Mouse (Mus musculus) forebrain, embryonic 13.5 days (tissue): ENCODE results near the gene Trmu. TPM values are rescaled to one million over a fixed set of nuclear protein-coding genes. Genes with fewer than 3 reads are reported as not detected.
A peak's percentile ranks its signal among the peaks of the same experiment; 100 is the strongest.

Experiments
- ATAC-seq: fragments of 200-750 bp; cut with Nextera tagmentation; 2 replicates; pipeline ENCODE4 v1.8.0; 2017
- H3K27ac ChIP-seq: fragments of 300-500 bp; sonication (generic); 2 replicates; pipeline ENCODE4 v1.5.1; 2015; ENCODE audit warnings: inconsistent platforms, mild to moderate bottlenecking, moderate library complexity
- H3K27me3 ChIP-seq: fragments of 300-500 bp; sonication (generic); 2 replicates; pipeline ENCODE4 v1.6.1; 2015; ENCODE audit warnings: mild to moderate bottlenecking, inconsistent platforms
- H3K36me3 ChIP-seq: fragments of 300-500 bp; sonication (generic); 2 replicates; pipeline ENCODE4 v1.6.1; 2015; ENCODE audit warnings: mild to moderate bottlenecking, inconsistent platforms; ENCODE audit not compliant: poor library complexity, severe bottlenecking
- H3K4me1 ChIP-seq: fragments of 300-500 bp; sonication (generic); 2 replicates; pipeline ENCODE4 v1.6.1; 2015; ENCODE audit warnings: inconsistent platforms
- H3K4me2 ChIP-seq: fragments of 300-500 bp; sonication (generic); 2 replicates; pipeline ENCODE4 v1.6.1; 2015; ENCODE audit warnings: inconsistent platforms, mild to moderate bottlenecking, moderate library complexity
- H3K4me3 ChIP-seq: fragments of 300-500 bp; sonication (generic); 2 replicates; pipeline ENCODE4 v1.5.1; 2015; ENCODE audit warnings: mild to moderate bottlenecking, inconsistent platforms
- H3K9ac ChIP-seq: fragments of 300-500 bp; sonication (generic); 2 replicates; pipeline ENCODE4 v1.6.1; 2015; ENCODE audit warnings: mild to moderate bottlenecking, inconsistent platforms
- H3K9me3 ChIP-seq: fragments of 300-500 bp; sonication (generic); replicated peaks from 2 replicates; pipeline ENCODE4 v1.6.1; 2016; ENCODE audit warnings: inconsistent platforms
- WGBS: fragments of 180-500 bp; shearing (Covaris S2); methylation state at CpG from one replicate; pipeline ENCODE4 v1.1.7; 2015; 5-methylcytosine and 5-hydroxymethylcytosine counted together
- polyA plus RNA-seq: library from polyadenylated mRNA; unstranded; fragments of >200 nt; fragmentation: Nextera tagmentation; extraction: Ambion mirVana; gene quantifications from 2 replicates; pipeline ENCODE4 v1.2.1, GENCODE M21; 2015

Gene Trmu
- 45.2 and 53.2 TPM in 2 replicates for polyA plus RNA-seq

DNA sequence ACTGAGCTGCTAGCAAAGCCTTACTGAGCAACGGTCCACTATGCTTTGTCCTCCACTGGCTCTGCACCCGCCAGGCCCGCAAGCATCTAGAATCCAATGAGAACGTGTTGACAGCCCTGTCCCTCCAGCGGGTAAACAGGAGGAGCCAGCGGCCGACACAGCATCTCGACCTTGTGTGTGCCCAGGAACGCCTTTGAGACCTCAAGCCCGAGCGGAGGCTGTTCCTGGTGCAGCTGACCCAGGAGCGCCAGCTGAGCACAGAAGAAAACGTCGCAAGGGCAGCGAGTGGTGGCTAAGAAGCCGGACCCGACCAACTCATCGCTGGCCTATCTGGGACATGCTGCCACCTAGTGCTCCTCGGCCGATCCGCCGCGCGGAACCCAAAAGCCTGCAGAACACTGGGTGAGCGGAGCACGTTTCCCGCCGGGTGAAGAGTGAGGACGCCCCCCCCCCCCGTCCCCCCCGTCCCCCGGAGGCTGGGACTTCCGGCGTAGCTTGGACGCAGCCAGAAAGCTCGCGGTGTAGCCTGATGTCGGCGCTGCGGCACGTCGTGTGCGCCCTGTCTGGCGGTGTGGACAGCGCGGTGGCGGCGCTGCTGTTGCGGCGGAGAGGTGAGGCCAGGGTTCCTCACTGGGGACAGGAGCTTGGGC, at the start of gene Trmu:
TSS of gene Trmu (plus strand) at position 465 of the 650 bp plus-strand sequence.
- peaks cover 22% of the 10 kb centered on the region for H3K4me1 ChIP-seq
- H3K36me3 ChIP-seq: peaks cover 51% of the 10 kb centered on the region
- under 1% methylated on average over 48 of the region's 50 CpGs for WGBS
- H3K9ac ChIP-seq: peak within 1 kb of the TSS; percentile 92
- H3K4me2 ChIP-seq: peak within 1 kb of the TSS; percentile 97
- no peaks in the 10 kb centered on the region for H3K9me3 ChIP-seq
- ATAC-seq: peak; percentile 97
- no peaks in the 10 kb centered on the region for H3K27me3 ChIP-seq
- H3K27ac ChIP-seq: peak within 1 kb of the TSS; percentile 78
- peak within 1 kb of the TSS; percentile 79 for H3K4me3 ChIP-seq

- H3K27me3 ChIP-seq: no peaks in the 10 kb centered on the region; the same call in 1 of the 2 replicates
- no peak overlapping the region for H3K4me3 ChIP-seq
- no peak overlapping the region for H3K4me2 ChIP-seq
- no peaks in the 10 kb centered on the region for H3K36me3 ChIP-seq
- no peak for ATAC-seq
- H3K4me1 ChIP-seq: peaks cover 12% of the 10 kb centered on the region
- H3K9ac ChIP-seq: no peak overlapping the region
- no peaks in the 10 kb centered on the region for H3K9me3 ChIP-seq
- WGBS: 74% methylated on average over 5 of the region's 5 CpGs
- H3K27ac ChIP-seq: no peak overlapping the region
Measured at GRCm38 (mm10) chr15:85829470-85829869, 49.6 kb upstream of the Trmu start.

DNA sequence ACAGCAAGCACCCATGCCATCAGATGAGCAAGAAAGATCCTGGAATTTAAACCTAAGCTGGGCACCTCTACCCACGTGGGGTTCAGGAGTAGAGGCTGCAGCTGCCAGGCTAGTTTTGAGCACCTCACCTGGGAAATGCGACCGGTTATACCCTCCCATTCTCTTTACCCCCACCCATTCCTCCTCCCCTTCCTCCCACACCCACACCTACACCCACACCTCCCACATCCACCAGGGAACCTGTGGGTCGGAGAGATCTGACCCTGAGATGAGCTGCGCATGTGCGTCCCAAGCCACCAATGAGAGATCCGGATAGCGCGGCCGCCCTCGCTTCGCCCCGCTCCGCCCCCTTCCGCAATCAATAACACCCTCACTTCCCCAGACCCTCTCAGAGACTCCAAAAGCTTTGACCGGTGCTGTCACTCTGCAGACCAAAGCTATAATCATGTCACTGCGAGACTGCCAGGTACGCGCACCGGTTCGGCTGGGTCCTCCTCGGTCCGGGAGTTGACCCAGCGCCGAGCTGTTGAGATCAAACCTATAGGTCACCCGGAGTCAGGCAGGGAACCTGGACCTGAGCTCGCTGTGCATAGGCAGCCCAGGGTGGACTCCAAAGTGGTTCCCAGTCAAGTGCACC, 47.0 kb upstream of the Trmu start, which contains the start of gene Ttc38:
TSS of gene Ttc38 (plus strand) at position 353 of the 637 bp plus-strand sequence.
- no peaks in the 10 kb centered on the region for H3K36me3 ChIP-seq
- H3K27me3 ChIP-seq: no peaks in the 10 kb centered on the region; the same call in 1 of the 2 replicates
- ATAC-seq: peak; percentile 91
- H3K9me3 ChIP-seq: no peaks in the 10 kb centered on the region
- 1% methylated on average over 27 of the region's 27 CpGs for WGBS
- peak within 1 kb of the TSS; percentile 51 for H3K4me3 ChIP-seq
- no peak within 1 kb of the TSS; the same call in 1 of the 2 replicates for H3K27ac ChIP-seq
- peaks cover 12% of the 10 kb centered on the region for H3K4me1 ChIP-seq
- peak within 1 kb of the TSS; percentile 77 for H3K9ac ChIP-seq
- H3K4me2 ChIP-seq: peak within 1 kb of the TSS; percentile 82

GRCm38 (mm10) chr15:85832599-85832998, 46.5 kb upstream of the Trmu start:
- Histone ChIP-seq H3K4me3 (peak overlapping the region; percentile 51), H3K4me2 (peak overlapping the region; percentile 82), H3K36me3 (no peaks in the 10 kb centered on the region), H3K9me3 (no peaks in the 10 kb centered on the region), H3K4me1 (peaks cover 12% of the 10 kb centered on the region), H3K27ac (no peak overlapping the region), H3K27me3 (no peaks in the 10 kb centered on the region; the same call in 1 of the 2 replicates), H3K9ac (peak overlapping the region; percentile 77)
- peak; percentile 19; the same call in 1 of the 2 replicates for ATAC-seq
- WGBS: 58% methylated on average over 8 of the region's 8 CpGs

- Histone ChIP-seq H3K9me3 (no peaks in the 10 kb centered on the region), H3K27ac (no peak overlapping the region), H3K27me3 (no peaks in the 10 kb centered on the region; the same call in 1 of the 2 replicates), H3K4me3 (no peak overlapping the region), H3K4me2 (no peak overlapping the region), H3K9ac (no peak overlapping the region), H3K36me3 (no peaks in the 10 kb centered on the region), H3K4me1 (peaks cover 12% of the 10 kb centered on the region)
- WGBS: 59% methylated on average over 3 of the region's 3 CpGs
- no peak for ATAC-seq
Measured at GRCm38 (mm10) chr15:85835335-85835734, 43.8 kb upstream of the Trmu start.

- Histone ChIP-seq H3K27ac (no peak overlapping the region), H3K9ac (no peak overlapping the region), H3K27me3 (no peaks in the 10 kb centered on the region), H3K9me3 (no peaks in the 10 kb centered on the region), H3K36me3 (no peaks in the 10 kb centered on the region), H3K4me1 (peaks cover 6% of the 10 kb centered on the region), H3K4me2 (no peak overlapping the region), H3K4me3 (no peak overlapping the region)
- 95% methylated on average over 5 of the region's 5 CpGs for WGBS
- no peak for ATAC-seq
Measured at GRCm38 (mm10) chr15:85836887-85837286, 42.2 kb upstream of the Trmu start.

GRCm38 (mm10) chr15:85840983-85841382, 38.1 kb upstream of the Trmu start:
- Histone ChIP-seq H3K27me3 (no peaks in the 10 kb centered on the region), H3K9ac (no peak overlapping the region), H3K4me3 (no peak overlapping the region), H3K4me1 (no peaks in the 10 kb centered on the region), H3K4me2 (no peak overlapping the region), H3K36me3 (no peaks in the 10 kb centered on the region), H3K27ac (no peak overlapping the region), H3K9me3 (no peaks in the 10 kb centered on the region)
- WGBS: 30% methylated on average over 6 of the region's 6 CpGs
- ATAC-seq: no peak

GRCm38 (mm10) chr15:85841796-85842360, 37.2 kb upstream of the Trmu start:
- H3K27me3 ChIP-seq: no peaks in the 10 kb centered on the region
- 82% methylated on average over 5 of the region's 5 CpGs for WGBS
- H3K4me3 ChIP-seq: no peak overlapping the region
- no peaks in the 10 kb centered on the region for H3K9me3 ChIP-seq
- H3K4me1 ChIP-seq: no peaks in the 10 kb centered on the region
- H3K27ac ChIP-seq: no peak overlapping the region
- no peaks in the 10 kb centered on the region for H3K36me3 ChIP-seq
- H3K9ac ChIP-seq: no peak overlapping the region
- no peak for ATAC-seq
- no peak overlapping the region for H3K4me2 ChIP-seq

DNA sequence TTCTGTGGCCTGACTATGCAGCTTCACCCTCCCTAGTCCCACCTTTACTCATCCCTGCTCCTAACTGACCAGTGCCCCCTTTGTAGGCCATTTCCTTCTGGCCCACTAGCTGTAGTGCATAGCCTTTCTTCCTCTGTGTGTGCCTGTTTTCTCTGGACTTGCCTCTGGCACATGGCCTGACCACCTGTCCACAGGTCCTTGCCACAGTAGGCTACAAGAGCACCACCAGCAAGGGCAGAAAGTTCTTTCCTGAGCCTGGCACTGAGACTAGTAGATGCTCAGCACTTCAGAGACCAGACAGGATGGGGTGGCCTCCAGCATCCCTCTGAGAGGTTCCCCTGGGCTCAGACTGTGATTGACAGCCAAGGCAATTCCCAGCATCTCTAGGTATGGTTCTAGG, 34.0 kb upstream of the Trmu start:
- no peaks in the 10 kb centered on the region for H3K36me3 ChIP-seq

DNA sequence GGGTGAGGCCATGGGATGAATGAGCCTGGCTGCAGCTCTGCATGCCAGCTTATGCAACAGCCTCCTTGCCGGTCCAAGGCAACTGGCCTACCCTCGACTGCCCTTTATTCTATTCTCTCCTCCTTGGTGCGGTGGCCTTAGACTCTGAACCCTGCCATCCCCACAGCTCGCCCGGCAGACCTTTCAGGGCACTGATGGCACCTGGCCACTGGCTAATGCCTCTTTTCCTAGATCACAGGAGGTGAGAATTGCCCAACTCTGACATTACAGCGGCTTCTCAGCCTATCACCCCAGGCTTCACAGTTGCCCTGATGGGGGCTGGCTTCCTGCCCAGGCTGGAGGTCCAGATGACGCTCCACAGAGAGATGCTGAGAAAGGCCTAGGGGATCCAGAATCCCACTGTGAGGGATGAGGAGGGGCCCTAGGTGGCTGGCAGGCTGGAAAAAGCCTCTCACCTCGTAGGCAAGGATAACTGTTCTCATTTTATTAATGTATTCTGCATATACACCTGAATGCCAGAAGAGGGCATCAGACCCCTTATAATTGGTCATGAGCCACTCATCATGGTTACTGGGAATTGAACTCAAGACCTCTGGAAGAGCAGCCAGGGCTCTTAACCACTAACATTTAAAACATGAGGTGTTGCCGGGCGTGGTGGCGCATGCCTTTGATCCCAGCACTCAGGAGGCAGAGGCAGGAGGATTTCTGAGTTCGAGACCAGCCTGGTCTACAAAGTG, 27.3 kb upstream of the Trmu start:
- no peaks in the 10 kb centered on the region for H3K4me1 ChIP-seq
- H3K9ac ChIP-seq: no peak overlapping the region
- no peak overlapping the region for H3K4me3 ChIP-seq
- H3K27me3 ChIP-seq: no peaks in the 10 kb centered on the region
- no peaks in the 10 kb centered on the region for H3K36me3 ChIP-seq
- WGBS: 77% methylated on average over 12 of the region's 12 CpGs
- no peak overlapping the region for H3K27ac ChIP-seq
- no peak overlapping the region for H3K4me2 ChIP-seq
- H3K9me3 ChIP-seq: no peaks in the 10 kb centered on the region
- ATAC-seq: no peak

More for the DNA sequence above, 34.0 kb upstream of the Trmu start:
- H3K4me2 ChIP-seq: no peak overlapping the region
- ATAC-seq: no peak
- no peak overlapping the region for H3K4me3 ChIP-seq
- no peak overlapping the region for H3K27ac ChIP-seq
- H3K9me3 ChIP-seq: no peaks in the 10 kb centered on the region
- no peak overlapping the region for H3K9ac ChIP-seq
- H3K4me1 ChIP-seq: no peaks in the 10 kb centered on the region
- no peaks in the 10 kb centered on the region for H3K27me3 ChIP-seq

GRCm38 (mm10) chr15:85858980-85859489, 20.1 kb upstream of the Trmu start:
- Histone ChIP-seq H3K27ac (peak overlapping the region; percentile 68), H3K4me3 (peak overlapping the region; percentile 82), H3K4me2 (peak overlapping the region; percentile 90), H3K4me1 (peaks cover 28% of the 10 kb centered on the region), H3K9ac (peak overlapping the region; percentile 88), H3K9me3 (no peaks in the 10 kb centered on the region), H3K27me3 (no peaks in the 10 kb centered on the region), H3K36me3 (peaks cover 21% of the 10 kb centered on the region)
- ATAC-seq: no peak; the same call in none of the 2 replicates
- 9% methylated on average over 15 of the region's 15 CpGs for WGBS
